12 mouse cellular contexts compared by ENCODE assay signal in genomic region chr5:122303937-122304336, GRCm38 (mm10). TPM values are rescaled to one million over a fixed set of nuclear protein-coding genes. Genes with fewer than 3 reads are reported as not detected.
DNase-seq lines count a peak whose midpoint lies in the region; ATAC-seq and TF ChIP-seq lines count a peak whose summit lies in the region.
"Had no signal": no experiment of that assay in that cellular context is flagged by ENCODE, and none has a peak within 500 bp of the region (broad histone marks: within the 10 kb centered on the region; RNA-seq: fewer than 3 reads in every experiment).

No protein-coding gene starts in this region.

- no peak overlapping the region for H3K9ac ChIP-seq in embryonic facial prominence, embryonic 15.5 days
- H3K9ac ChIP-seq in stomach, embryonic 16.5 days (ENCODE audit: low read length), result peak overlapping the region; percentile 19; the same call in 1 of the 2 replicates
- H3K9ac ChIP-seq: forebrain, embryonic 13.5 days; neural tube, embryonic 12.5 days had no signal

- no peak overlapping the region for H3K4me2 ChIP-seq in embryonic facial prominence, embryonic 15.5 days (replicated peaks)
- H3K4me2 ChIP-seq in stomach, embryonic 16.5 days (ENCODE audit: low read depth, low read length), result no peak overlapping the region
- H3K4me2 ChIP-seq: forebrain, embryonic 13.5 days; neural tube, embryonic 12.5 days had no signal

- ATAC-seq in embryonic facial prominence, embryonic 15.5 days (ENCODE audit: insufficient number of reproducible peaks, low FRiP score, low TSS enrichment, low read depth), result no peak
- ATAC-seq in stomach, embryonic 16.5 days (ENCODE audit: insufficient read depth, low FRiP score), result no peak
- ATAC-seq: forebrain, embryonic 13.5 days had no signal

- peaks cover 50% of the 10 kb centered on the region for H3K4me1 ChIP-seq in kidney, adult 2 months (ENCODE audit: control insufficient read depth, insufficient read depth, low read length)
- H3K4me1 ChIP-seq in embryonic facial prominence, embryonic 15.5 days, result peaks cover 36% of the 10 kb centered on the region
- H3K4me1 ChIP-seq in stomach, embryonic 16.5 days (ENCODE audit: control insufficient read depth, insufficient read depth, low read length), result peaks cover 31% of the 10 kb centered on the region

- H3K9me3 ChIP-seq in embryonic facial prominence, embryonic 15.5 days (replicated peaks), result no peaks in the 10 kb centered on the region
- no peaks in the 10 kb centered on the region for H3K9me3 ChIP-seq in stomach, embryonic 16.5 days (replicated peaks; ENCODE audit: control insufficient read depth, low read length)
- H3K9me3 ChIP-seq: forebrain, embryonic 13.5 days; megakaryocyte, embryonic 14.5 days; neural tube, embryonic 12.5 days had no signal

- 44% methylated on average over 7 of the region's 7 CpGs for WGBS in kidney, adult 2 months
- 53% methylated on average over 7 of the region's 7 CpGs for WGBS in embryonic facial prominence, embryonic 15.5 days
- WGBS in stomach, embryonic 16.5 days, result 69% methylated on average over 7 of the region's 7 CpGs

- H3K27ac ChIP-seq in kidney, adult 2 months (ENCODE audit: insufficient read depth, low read depth, low read length), result peak overlapping the region; percentile 72; the same call in 1 of the 2 replicates
- peak overlapping the region; percentile 61 for H3K27ac ChIP-seq in embryonic facial prominence, embryonic 15.5 days (replicated peaks)
- H3K27ac ChIP-seq in stomach, embryonic 16.5 days (ENCODE audit: low read length), result peak overlapping the region; percentile 78
- H3K27ac ChIP-seq: forebrain, embryonic 13.5 days; neural tube, embryonic 12.5 days had no signal

- H3K4me3 ChIP-seq in kidney, adult 2 months (ENCODE audit: insufficient read depth, low read depth, low read length), result no peak overlapping the region
- H3K4me3 ChIP-seq in embryonic facial prominence, embryonic 15.5 days (replicated peaks), result no peak overlapping the region
- no peak overlapping the region for H3K4me3 ChIP-seq in stomach, embryonic 16.5 days (replicated peaks; ENCODE audit: low read length)
- H3K4me3 ChIP-seq: forebrain, embryonic 13.5 days; megakaryocyte, embryonic 14.5 days; neural tube, embryonic 12.5 days had no signal

- DNase-seq in kidney, adult 2 months, result no peak
- DNase-seq in kidney, postnatal 4 days, result no peak
- DNase-seq in right cerebral cortex, adult 2 months (ENCODE audit: low spot score in 2 of 2), result peak; percentile 37 to 49
- no peak for DNase-seq in right cerebral cortex, postnatal 4 days
- DNase-seq in spleen, postnatal 14 days (ENCODE audit: low spot score in 2 of 2), result no peak
- DNase-seq in kidney, postnatal 14 days, result no peak
- DNase-seq: kidney, adult 11 months had no signal

- no peaks in the 10 kb centered on the region for H3K27me3 ChIP-seq in kidney, adult 2 months (replicated peaks; ENCODE audit: control insufficient read depth, insufficient read depth, low read length)
- no peaks in the 10 kb centered on the region for H3K27me3 ChIP-seq in embryonic facial prominence, embryonic 15.5 days
- no peaks in the 10 kb centered on the region for H3K27me3 ChIP-seq in stomach, embryonic 16.5 days (ENCODE audit: control insufficient read depth, insufficient read depth, low read length)
- H3K27me3 ChIP-seq: forebrain, embryonic 13.5 days; megakaryocyte, embryonic 14.5 days; neural tube, embryonic 12.5 days had no signal

- TF ChIP-seq POLR2A in kidney, adult 2 months (IDR thresholded peaks at IDR 0.05; ENCODE audit: low read depth, low read length), result no peak

- H3K36me3 ChIP-seq in kidney, adult 2 months (ENCODE audit: control insufficient read depth, insufficient read depth, low read length), result no peaks in the 10 kb centered on the region
- H3K36me3 ChIP-seq in embryonic facial prominence, embryonic 15.5 days, result peaks cover 8% of the 10 kb centered on the region; the same call in 1 of the 2 replicates
- H3K36me3 ChIP-seq in stomach, embryonic 16.5 days (ENCODE audit: control insufficient read depth, insufficient read depth, low read length), result no peaks in the 10 kb centered on the region

- TF ChIP-seq CTCF in kidney, adult 2 months (conservative IDR thresholded peaks at IDR 0.05; ENCODE audit: insufficient read depth, insufficient read length, low read depth, low read length), result no peak

RNA-seq across cellular contexts. Expression of gene Pptc7, which starts 19.8 kb away (rescaled TPM):
- polyA plus RNA-seq in kidney, adult 2 months (2012; rRNA removed), result 28.8 and 31.7 TPM in 2 replicates
- 8.0 and 9.5 TPM in 2 replicates for polyA plus RNA-seq in embryonic facial prominence, embryonic 15.5 days (2015; fragmentation: Nextera tagmentation; extraction: Ambion mirVana)
- polyA plus RNA-seq in stomach, embryonic 16.5 days (2015; fragmentation: Nextera tagmentation; extraction: Ambion mirVana), result 8.0 and 8.3 TPM in 2 replicates

RNA-seq across cellular contexts. Expression of gene Tctn1, which starts 39.7 kb away (rescaled TPM):
- 18.2 and 23.2 TPM in 2 replicates for polyA plus RNA-seq in kidney, adult 2 months (2012; rRNA removed)
- 6.9 and 7.5 TPM in 2 replicates for polyA plus RNA-seq in embryonic facial prominence, embryonic 15.5 days (2015; fragmentation: Nextera tagmentation; extraction: Ambion mirVana)
- 5.0 and 7.2 TPM in 2 replicates for polyA plus RNA-seq in stomach, embryonic 16.5 days (2015; fragmentation: Nextera tagmentation; extraction: Ambion mirVana)

RNA-seq across cellular contexts. Expression of gene Rad9b, which starts 50.1 kb away (rescaled TPM):
- 4.2 and 4.5 TPM in 2 replicates for polyA plus RNA-seq in kidney, adult 2 months (2012; rRNA removed)
- 11.4 and 11.5 TPM in 2 replicates for polyA plus RNA-seq in embryonic facial prominence, embryonic 15.5 days (2015; fragmentation: Nextera tagmentation; extraction: Ambion mirVana)
- polyA plus RNA-seq in stomach, embryonic 16.5 days (2015; fragmentation: Nextera tagmentation; extraction: Ambion mirVana), result 10.7 and 10.8 TPM in 2 replicates

RNA-seq across cellular contexts. Expression of gene Vps29, which starts 50.2 kb away (rescaled TPM):
- polyA plus RNA-seq in kidney, adult 2 months (2012; rRNA removed), result 111 and 133 TPM in 2 replicates
- polyA plus RNA-seq in embryonic facial prominence, embryonic 15.5 days (2015; fragmentation: Nextera tagmentation; extraction: Ambion mirVana), result 178 and 184 TPM in 2 replicates
- polyA plus RNA-seq in stomach, embryonic 16.5 days (2015; fragmentation: Nextera tagmentation; extraction: Ambion mirVana), result 203 and 220 TPM in 2 replicates

Comparison
In these comparisons a context has a peak if more than half of its experiments do, and no peak if none do; other contexts are left out.
1. DNase-seq: peak in right cerebral cortex, adult 2 months (2 of 2); none in kidney, adult 2 months (single experiment), kidney, postnatal 4 days (0 of 2), right cerebral cortex, postnatal 4 days (single experiment), spleen, postnatal 14 days (0 of 2) and kidney, postnatal 14 days (single experiment).
2. Peak in every context shown above with its lines, with median percentiles within 50 percentile points of each other: H3K27ac ChIP-seq.